Mouse (Mus musculus) neutrophil, adult 83 days (primary cell): ENCODE results near the gene Dynlt1a. TPM values are rescaled to one million over a fixed set of nuclear protein-coding genes. Genes with fewer than 3 reads are reported as not detected.

Experiments
- total RNA-seq, 2 experiments: library from RNA; stranded (reverse); gene quantifications; one replicate each; pipeline ENCODE4 v1.2.4; 2023

The Dynlt1a gene
- 10 to 100 TPM; 11.5 to 13.1 TPM for total RNA-seq

GRCm38 (mm10) chr17:6317339-6317985, at the start of gene Dynlt1a:
TSS of gene Dynlt1a (minus strand) at chr17:6317500.

GRCm38 (mm10) chr17:6256400-6257069, 60.8 kb downstream of the Dynlt1a start, which contains the start of gene Tmem181a:
TSS of gene Tmem181a (plus strand) at chr17:6256860.

Other genes with a start within 250 kb of the Dynlt1a start
- gene Serac1, start 237.8 kb downstream of the Dynlt1a start, total RNA-seq = 1 to 10 TPM; 2.8 to 3.4 TPM
- 10 to 100 TPM; 36.8 to 43.1 TPM for gene Gtf2h5, start 237.7 kb downstream of the Dynlt1a start, total RNA-seq
- 10 to 100 TPM; 11.0 to 13.6 TPM for gene Tulp4, start 211.1 kb downstream of the Dynlt1a start, total RNA-seq
- gene Tmem181a, start 60.6 kb downstream of the Dynlt1a start, total RNA-seq = 1 to 10 TPM; 8.4 TPM
- 100 to 1,000 TPM; 287 to 323 TPM for gene Dynlt1b, start 112.6 kb upstream of the Dynlt1a start, total RNA-seq